Mouse (Mus musculus) embryonic fibroblast, embryonic 13.5 days (primary cell): ENCODE data around the gene Ccdc171.

Experiments
- CTCF ChIP-seq: IDR thresholded peaks from 2 replicates; pipeline ENCODE4 v1.5.1; 2011; ENCODE audit warnings: mild to moderate bottlenecking, control low read depth, low read length, moderate library complexity, borderline replicate concordance; ENCODE audit not compliant: insufficient read depth
- POLR2A ChIP-seq: IDR thresholded peaks from 2 replicates; pipeline ENCODE4 v1.6.1; 2011; ENCODE audit warnings: low read depth, mild to moderate bottlenecking, control low read depth, low read length, moderate library complexity

GRCm38 (mm10) chr4:83902081-83902645, 376.8 kb downstream of the Ccdc171 start:
- TF ChIP-seq CTCF (no peak), POLR2A (no peak)
